Mouse (Mus musculus): Measurements from ENCODE around the gene Mpv17l2.

The Mpv17l2 gene

DNA sequence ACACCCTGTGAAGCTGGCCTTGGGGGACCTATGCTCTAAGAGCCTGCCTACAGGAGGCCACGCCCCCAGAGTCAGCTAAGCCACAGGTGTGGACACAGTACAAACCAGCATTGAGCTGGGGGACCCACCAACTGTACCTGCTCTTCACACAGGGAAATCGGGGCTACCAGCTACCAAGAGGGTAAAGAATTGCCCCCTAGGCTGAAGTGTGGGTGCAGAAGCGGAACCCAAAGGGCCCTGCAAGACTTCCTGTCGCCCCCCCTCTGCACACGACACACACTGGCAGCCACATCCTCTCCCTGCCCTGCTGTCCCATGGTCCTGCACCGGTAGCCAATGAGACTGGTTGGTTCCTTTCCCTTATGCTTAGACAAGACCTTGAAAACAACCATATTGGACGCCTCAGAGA, 30.6 kb upstream of the Mpv17l2 start:
- DNase-seq (ENCODE audit: low read depth, low spot score) = no peak

DNA sequence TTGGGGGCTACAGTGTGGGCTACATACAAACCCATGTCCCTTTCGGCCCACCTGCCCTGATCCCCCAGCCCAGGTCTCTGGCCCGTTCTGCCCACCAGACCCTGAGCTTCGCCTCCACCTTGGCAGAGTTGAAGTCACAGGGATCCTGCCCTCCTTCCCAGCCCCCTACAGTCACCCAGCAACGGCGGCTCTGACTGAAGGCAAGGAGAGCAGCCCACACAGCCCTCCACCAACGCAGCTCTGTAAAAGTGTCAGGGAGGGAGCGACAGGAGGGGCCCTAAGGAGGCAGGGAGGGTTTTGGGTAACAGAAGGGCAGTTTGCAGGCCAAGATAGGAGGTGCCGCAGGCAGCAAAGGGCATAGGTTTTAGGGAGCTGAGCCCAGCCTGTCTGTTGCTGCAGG, 30.1 kb upstream of the Mpv17l2 start:
- DNase-seq (ENCODE audit: low read depth, low spot score) = no peak

DNA sequence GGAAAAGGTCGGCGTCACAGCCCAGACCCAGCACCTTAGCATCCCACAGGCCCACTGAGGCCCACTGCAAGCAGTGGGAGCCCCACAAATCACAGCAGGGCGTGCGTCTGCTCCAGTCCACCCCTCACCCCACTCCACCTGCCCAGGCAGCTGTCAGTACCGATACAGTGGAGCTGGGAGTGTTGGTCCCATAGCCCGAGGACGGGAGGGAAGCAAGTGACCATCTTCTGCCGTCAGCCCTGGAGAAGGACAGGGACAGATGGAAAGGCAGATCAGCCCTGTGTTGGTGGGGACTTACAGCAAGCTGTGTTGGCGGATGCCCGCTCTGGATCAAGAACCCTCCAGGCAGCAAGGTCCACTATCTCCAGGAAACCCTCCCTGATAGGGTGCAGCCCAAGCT, 28.3 kb upstream of the Mpv17l2 start:
- no peak for DNase-seq (ENCODE audit: low read depth, low spot score)

DNA sequence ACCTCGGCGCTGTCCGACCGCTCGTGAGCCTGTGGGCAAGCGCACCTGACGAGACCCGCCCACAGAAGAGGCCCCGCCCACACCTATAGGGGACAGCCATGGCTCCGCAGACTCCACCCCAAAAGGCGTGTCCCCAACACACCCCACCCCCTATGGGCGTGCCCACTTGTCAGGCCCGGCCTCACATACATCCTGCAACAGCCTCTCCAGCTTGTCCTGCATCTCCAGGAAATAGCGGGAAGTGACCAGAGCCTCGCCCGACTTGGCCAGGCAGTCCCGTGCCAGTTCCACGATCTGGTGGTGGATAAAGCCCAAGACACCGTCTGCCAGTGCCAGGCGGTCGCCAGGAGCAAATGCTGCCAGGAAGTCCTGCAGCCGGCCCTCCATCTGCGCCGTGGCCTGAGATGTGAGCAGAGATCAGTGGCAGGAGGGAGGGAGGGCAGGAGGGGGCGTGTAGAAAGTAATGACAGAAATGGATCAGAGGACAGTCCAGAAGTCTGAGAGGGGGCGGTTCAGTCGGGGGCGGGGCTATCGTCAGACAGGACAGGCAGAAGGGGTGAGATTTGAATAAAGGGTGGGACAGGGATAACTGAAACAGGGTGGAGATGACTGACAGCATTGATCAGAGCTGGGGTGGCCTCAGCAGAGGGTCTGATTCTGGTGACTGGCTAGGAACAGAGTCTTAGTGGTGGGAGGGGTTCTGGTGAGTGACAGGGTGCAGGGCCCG, 27.4 kb upstream of the Mpv17l2 start:
- peak; percentile 70 for DNase-seq (ENCODE audit: low read depth, low spot score)

DNA sequence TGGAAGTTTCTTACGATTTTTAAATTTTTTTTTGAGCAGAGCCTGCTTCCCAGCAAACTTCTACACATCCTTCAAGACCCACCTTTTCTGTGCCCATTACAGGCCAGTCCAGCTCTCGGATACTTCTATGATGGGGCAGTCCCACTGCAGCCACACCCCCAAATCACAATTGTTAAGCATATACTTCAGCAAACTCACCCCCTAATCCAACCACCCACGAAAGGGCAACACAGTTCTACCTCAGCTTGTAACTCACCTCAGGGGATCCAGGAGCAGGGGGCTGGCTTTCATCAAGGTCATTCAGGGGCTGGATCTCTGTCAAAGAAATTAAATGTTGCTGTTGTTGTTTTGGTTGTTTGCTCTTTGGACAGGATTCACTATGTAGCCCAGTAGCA, 26.3 kb upstream of the Mpv17l2 start:
- no peak for DNase-seq (ENCODE audit: low read depth, low spot score)

DNA sequence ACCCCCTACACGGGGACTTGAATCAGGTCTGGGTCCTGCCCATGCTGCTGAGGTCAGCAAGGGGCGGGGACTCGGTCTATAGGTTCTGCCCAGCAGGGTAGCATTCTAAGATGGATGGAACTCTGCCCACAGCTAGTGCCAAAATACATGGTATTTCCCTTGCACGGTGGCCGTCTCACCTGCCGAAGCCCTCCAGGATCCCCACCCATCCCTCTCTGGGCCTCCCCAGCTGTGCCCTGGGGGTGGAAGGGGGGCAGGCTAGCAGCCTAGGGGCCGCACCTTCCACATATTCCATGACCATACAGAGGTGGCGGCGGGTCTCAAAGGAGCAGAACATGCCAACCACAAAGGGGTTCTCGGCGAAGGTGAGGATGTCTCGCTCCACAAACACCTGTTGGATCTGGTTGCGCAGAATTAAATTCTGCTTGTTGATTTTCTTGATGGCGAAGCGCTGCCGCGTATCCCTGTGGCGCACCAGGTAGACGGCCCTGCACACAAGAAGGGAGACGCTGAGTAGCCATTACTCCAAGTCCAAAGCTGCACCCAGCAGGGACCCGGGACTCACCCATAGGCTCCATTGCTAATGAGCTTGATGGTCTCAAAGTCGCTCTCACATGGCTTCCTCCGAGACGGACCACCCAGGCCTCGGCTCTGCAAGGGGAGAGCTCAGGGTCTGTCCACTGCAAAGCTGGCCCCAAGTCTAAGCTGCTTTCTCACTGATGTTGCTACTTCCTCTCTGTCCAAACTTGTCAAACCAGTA, 25.7 kb upstream of the Mpv17l2 start:
- no peak for DNase-seq (ENCODE audit: low read depth, low spot score)

DNA sequence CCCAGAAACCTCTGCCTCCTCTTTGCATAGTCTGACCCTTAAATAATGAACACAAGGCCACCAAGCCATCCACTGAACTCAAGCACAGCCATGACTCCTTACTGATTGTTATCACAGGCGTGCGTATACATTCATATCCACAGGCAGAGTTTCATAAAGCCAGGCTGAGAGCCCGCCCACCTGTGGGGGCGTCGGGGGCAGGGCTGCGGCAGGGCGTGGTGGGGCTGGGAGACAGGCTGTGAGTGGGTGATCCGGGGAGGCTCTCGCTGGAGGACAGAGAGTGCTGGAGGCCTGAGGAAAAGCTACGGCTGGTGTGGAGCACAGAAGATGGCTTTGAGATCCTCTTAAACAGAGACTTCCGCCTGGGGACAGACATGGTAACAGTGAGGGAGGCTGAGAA, 19.3 kb upstream of the Mpv17l2 start:
- no peak for DNase-seq (ENCODE audit: low read depth, low spot score)

DNA sequence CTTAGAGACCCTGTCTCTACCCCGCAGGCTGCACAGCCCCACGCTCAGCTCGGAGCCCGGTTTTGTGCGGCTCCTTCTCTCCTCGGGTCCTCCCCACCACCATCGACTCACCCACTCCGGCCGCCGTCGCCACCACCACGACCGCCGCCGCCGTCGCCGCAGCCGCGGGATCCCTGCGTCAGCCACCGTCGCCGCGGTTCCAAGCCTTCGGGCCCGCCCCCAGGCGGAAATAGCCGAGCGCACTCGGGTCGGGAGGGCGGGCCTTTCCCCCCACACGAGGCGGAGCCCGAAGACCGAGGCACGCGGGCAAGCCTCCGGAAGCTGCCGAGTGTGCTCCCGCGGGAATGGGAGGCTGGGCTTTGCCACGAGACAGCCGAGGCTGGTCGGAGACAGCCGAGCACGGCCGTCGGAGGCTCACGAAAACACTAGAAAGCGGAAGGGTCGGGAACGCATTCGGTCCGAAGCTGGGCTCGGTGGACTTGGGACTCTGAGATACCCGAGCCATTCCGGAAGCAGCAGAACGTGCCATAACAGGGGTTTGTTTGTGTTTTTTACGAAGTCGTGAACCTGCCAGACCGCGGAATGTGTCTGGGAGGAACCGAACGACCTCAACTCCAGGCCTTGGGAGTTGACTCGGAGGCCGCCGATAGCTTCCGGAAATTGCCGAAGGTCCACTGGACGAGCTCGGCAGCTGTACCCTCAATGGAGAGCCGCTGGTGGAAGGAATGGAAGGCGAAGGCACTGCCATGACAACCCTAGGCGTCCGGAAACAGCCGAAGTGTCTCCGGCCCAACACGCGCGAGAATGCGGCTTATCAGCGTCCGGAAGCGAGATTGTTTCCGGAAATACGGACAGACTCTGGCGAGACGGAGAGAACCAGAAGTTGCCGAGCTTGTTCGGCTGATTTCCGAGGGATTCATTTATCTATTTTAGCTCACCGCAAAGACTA, 16.0 kb upstream of the Mpv17l2 start, which contains the start of gene Pik3r2:
Gene Pik3r2 (minus strand): TSS at position 218 of the 949 bp plus-strand sequence.
- peak; percentile 98 for DNase-seq (ENCODE audit: low read depth, low spot score)

DNA sequence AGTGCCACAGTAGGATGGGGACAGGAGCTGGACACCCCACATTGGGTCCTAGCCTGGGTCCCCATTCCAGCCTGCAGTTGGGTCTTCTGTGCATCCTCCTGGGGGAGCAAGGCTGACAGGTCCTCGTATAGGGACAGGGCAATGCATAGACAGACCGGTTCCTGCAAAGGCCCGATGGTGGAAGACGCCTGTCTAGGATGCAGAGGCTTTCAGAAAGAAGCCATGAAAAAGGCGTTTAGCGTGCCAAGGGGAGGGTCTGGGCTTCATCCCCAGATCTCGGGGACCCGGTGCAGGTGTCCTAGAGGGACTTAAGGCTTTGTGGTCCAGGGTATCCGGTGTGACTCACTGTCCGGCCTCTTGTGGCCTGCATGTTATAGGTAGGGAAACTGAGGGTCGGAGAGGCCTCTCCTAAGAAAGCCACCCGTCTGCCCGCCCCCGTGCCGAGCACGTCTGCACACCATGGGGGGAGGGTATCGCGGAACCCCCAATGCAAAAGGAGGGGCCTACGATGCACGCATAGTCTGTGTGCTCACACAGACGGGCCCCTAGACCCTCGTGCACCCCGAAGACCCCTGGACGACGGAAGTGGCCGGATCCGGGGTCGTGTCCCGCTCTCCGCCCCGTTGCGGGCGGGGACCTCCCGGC, 15.2 kb upstream of the Mpv17l2 start:
- no peak for DNase-seq (ENCODE audit: low read depth, low spot score)

DNA sequence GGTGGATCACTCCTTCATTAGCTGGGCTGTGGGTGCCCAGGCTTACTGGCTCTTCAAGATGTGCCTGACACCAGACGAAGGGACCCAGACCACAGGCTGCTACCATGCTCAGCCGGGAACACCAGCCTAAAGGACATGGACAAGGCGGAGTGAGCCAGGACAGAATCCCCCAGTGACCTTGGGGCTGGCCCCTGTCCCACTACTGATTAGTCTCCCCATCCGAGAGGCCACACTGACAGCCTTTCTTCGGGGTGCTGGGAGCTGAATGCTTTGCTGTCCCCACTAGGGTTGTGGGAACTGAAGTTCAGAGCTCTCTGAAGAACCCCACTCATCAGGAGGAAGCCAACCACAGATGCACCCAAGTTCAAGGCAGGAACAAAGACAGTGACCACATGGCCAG, 14.5 kb upstream of the Mpv17l2 start:
- DNase-seq (ENCODE audit: low read depth, low spot score) = no peak

DNA sequence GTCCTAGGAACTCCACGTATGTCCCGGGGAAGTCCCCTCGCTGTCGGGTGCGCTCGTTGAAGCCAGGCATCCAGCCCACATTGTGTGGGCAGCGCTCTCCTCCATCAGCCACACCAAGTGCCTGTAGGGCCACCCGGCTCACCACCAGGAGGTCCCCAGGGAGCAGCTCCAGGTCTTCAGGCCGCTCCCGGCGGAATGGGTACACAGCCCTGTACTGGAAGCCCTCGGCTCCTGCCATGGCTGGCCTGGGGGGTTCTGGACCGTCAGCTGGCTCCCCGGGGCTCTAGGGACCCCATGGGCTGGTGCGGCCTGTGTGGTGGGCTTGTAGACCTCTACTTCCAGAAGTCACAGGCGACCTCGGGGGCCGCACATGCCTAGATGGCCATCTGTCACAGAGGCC, 14.0 kb upstream of the Mpv17l2 start:
- no peak for DNase-seq (ENCODE audit: low read depth, low spot score)

DNA sequence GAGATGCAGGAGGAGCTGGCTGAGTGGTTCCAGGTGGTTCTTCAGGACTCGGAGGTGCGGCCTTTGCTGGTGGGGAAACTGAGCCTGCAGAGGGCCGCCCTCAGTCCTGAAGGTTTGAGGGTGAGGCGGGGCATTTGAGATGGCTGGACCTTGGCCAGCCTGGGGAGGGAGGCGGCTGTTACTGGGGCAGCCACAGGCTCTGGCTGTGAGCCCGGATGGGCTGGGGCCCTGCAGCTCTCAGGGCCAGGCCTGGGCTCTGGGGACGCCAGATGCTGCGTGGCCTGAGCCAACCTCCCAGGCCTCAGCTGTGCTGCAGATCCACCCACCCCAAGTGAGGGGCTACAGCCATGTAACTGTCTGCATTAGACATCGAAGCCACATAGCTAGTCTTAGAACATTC, 13.1 kb upstream of the Mpv17l2 start:
- no peak for DNase-seq (ENCODE audit: low read depth, low spot score)

DNA sequence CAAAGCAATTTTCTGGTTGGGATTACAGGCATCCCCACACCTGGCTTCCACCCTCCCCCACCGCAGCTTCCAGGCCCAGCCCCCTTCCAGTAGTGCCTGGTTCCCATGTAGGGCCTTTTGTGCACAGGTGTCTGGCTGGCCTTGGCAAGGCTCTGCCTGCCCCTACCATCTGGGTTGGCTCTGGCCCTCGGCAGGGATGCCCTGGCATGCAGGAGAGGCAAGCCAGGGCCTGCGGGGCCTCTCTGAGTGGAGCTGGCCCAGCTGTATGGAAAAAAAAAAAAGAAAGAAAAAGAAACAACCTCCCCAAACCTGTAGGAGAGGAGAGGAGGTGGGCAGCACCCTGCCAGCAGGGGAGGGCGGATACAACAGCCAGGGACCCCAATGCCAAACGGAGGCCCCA, 12.7 kb upstream of the Mpv17l2 start:
- no peak for DNase-seq (ENCODE audit: low read depth, low spot score)

DNA sequence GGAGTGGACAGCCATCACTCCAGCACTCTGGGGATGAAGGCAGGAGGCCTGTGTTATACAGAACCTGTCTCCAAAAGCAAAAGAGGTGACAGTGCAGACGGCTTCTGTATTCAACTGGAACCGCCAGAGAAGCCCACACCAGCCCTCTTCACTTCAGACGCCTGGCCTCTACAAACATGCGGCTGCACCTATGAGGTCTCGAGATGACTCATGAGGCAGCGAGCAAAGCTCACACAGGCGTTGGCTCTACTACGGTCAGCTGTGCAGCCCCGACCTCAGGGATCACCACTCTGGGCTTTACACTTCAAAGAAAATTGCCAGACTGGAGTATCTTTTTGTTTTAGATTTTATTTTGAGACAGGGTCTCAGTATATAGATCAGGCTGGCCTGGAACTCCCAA, 12.1 kb upstream of the Mpv17l2 start:
- DNase-seq (ENCODE audit: low read depth, low spot score) = no peak

DNA sequence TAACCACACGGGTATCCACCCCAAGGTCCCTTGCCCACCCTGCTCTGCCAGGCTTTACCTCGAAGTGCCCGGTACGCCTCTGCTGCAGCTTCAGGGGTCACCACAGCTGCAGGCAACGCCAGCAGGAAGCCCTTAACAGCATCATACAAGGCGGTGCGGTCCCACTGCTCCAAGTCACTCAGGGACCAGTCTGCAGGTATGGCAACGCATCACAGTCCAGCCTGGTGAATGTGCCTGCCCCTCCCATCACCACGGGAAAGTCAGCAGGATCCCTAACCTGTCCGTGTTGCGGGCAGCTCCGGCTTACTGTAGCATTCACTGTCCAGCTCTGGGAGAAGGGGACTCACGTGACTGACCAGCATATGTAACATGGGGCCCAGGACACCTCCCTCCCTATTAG, 11.3 kb upstream of the Mpv17l2 start:
- DNase-seq (ENCODE audit: low read depth, low spot score) = no peak

DNA sequence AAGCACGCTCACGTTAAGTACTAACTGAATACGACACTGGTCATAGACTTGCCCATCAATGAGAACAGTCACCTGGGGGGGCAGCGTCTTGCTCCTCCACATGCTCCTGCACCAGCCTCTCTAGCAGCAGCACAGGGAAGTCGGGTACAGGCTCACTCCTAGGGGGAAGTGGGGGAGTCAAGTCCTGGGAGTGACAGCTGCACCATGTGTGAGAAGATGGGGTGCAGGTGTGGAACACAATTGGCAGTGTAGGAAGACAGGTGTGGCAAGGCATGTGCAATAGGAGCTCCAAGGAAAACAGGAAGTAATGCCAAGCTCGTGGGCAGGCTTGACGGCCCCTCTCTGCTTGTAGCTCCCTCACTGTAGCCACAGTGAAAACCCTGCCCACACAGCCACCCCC, 10.5 kb upstream of the Mpv17l2 start:
- DNase-seq (ENCODE audit: low read depth, low spot score) = no peak

DNA sequence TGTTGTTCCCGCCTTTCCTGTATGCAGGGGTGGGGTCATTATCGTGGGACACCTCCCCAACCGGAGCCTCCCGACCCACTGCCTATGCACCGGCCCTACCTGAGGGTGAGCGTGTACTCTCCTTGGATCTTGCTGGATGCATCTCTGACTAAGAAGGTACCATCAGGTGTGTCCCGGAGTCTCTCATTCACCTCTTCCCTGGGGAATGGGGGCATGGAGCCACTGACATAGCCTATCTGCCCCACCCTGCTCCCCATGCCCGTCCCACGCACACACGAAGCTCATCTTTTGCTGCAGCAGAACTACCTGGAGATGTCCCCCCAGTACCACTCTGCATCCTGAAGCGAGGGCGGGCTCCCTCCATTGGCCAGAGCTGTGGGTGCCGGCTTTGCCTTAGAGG, 10.0 kb upstream of the Mpv17l2 start:
- no peak for DNase-seq (ENCODE audit: low read depth, low spot score)

DNA sequence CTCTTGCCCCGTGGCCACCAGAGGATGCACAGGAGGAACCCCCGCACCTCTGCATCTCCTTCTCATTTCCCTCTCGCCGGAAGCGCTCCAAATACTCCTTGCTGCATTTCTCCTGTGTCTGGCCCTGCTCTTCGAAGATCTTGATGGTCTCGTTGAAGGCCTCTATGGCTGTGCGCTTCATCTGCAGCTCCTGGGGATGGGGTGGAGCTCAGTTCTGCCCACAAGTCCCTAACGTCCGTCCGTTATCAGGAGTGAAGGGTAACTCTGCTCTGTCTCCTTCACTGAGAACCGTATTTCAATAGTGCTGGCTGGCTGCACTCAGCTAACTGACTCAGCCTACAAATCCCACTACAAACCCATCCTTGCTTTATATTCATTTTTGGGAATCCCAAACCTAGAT, 9.1 kb upstream of the Mpv17l2 start:
- DNase-seq (ENCODE audit: low read depth, low spot score) = no peak

DNA sequence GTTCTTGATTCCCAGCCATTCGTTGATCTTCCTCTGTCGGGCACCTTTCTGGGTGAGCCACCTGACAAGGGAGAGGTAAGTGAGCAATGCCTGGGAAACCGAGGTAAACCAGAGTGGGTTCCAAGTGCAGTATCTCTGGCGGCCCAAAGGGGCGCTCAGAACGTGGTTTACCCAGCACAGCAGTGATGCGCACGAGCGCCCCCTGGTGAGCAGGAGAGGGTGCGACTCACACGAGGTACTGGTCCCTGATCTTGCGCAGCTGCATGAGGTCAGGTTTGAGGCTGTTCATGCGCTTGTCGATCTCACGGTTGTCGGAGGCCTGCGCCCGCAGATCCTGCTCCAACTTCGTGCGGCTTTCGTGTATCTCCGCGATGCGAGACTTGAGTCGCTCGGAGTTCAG, 8.6 kb upstream of the Mpv17l2 start:
- DNase-seq (ENCODE audit: low read depth, low spot score) = peak; percentile 98

DNA sequence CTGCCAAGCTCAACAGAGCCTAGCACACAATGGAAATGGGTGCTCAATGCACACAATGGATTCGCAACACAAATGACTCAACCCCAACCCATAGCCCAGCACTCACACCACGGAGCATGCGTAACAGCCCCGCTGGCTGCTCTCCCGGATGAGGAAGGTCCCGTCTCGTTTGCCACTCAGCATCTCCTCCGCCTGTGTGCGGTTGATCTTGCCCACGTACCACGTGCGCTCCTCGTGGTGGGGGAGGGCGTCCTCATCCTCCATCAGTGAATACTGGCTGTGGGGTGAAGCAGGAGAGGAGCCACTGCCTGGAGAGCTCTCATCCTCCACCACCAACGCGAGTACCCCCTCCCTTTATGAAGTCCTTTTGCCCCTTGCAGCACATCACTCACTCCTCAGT, 8.2 kb upstream of the Mpv17l2 start:
- no peak for DNase-seq (ENCODE audit: low read depth, low spot score)

DNA sequence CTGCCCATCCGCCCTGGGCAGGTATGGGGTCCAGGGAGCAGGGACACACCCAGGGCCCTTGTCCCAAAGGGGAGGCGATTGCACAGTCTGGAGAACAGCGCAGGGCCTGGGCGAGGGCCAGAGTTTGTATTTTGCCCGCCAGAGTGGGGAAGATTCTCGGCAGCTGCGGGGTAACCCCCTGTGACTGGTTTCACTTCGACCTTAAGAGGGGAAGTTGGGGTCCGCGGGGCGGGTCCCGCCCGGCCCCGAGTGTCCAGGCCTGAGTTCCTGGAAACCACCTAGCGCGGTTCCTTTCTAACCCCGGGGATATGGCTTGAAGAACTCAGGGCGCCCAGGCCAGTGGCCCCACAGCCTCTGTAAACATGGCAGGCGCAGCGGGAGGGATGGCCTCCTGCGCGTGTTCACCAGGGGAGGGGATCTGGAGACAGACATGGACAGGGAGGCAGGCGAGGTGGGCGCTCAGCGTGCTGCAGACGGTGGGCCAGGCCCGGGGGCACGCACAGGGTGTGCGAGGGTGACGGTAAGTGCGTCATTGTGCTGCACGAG, 7.6 kb upstream of the Mpv17l2 start:
- no peak for DNase-seq (ENCODE audit: low read depth, low spot score)
